Mouse (Mus musculus) ES-Bruce4 (cell line): Measurements from ENCODE around the gene Abcg4. TPM values are rescaled to one million over a fixed set of nuclear protein-coding genes. Genes with fewer than 3 reads are reported as not detected.

ENCODE experiments used
- H3K27ac ChIP-seq: 2 replicates; pipeline ENCODE4 v1.5.1; 2012; ENCODE audit warnings: low read length, inconsistent platforms; ENCODE audit not compliant: insufficient read depth
- H3K27me3 ChIP-seq: 2 replicates; pipeline ENCODE4 v1.6.1; 2012; ENCODE audit warnings: mild to moderate bottlenecking, low read length, inconsistent platforms; ENCODE audit not compliant: control insufficient read depth, poor library complexity, insufficient read depth, severe bottlenecking
- H3K36me3 ChIP-seq: 2 replicates; pipeline ENCODE4 v1.6.1; 2012; ENCODE audit warnings: inconsistent platforms, mild to moderate bottlenecking, low read length, moderate library complexity; ENCODE audit not compliant: control insufficient read depth, poor library complexity, insufficient read depth, severe bottlenecking
- H3K4me1 ChIP-seq: one replicate; pipeline ENCODE4 v1.8.1; 2011; ENCODE audit warnings: low read length; ENCODE audit not compliant: control insufficient read depth, insufficient read depth
- H3K4me3 ChIP-seq: 2 replicates; pipeline ENCODE4 v1.5.1; 2011; ENCODE audit warnings: low read depth, mild to moderate bottlenecking, low read length
- H3K9ac ChIP-seq: 2 replicates; pipeline ENCODE4 v1.6.1; 2012; ENCODE audit warnings: low read depth, mild to moderate bottlenecking, inconsistent platforms; ENCODE audit not compliant: poor library complexity, severe bottlenecking
- H3K9me3 ChIP-seq: replicated peaks from 2 replicates; pipeline ENCODE4 v1.6.1; 2012; ENCODE audit warnings: mild to moderate bottlenecking, low read length, inconsistent platforms; ENCODE audit not compliant: control insufficient read depth, poor library complexity, insufficient read depth, severe bottlenecking
- CTCF ChIP-seq: IDR thresholded peaks from one replicate; pipeline ENCODE4 v1.8.1; 2011; ENCODE audit warnings: low read depth, low read length
- EP300 ChIP-seq: IDR thresholded peaks from 2 replicates; pipeline ENCODE4 v1.6.1; 2011; ENCODE audit warnings: low read depth, low read length; ENCODE audit not compliant: insufficient read depth
- POLR2A ChIP-seq: IDR thresholded peaks from one replicate; pipeline ENCODE4 v1.8.1; 2011; ENCODE audit warnings: low read length; ENCODE audit not compliant: insufficient read depth
- polyA plus RNA-seq: library from polyadenylated mRNA; stranded (reverse); fragments of >200 nt; gene quantifications from 2 replicates; pipeline ENCODE4 v1.2.4, GENCODE M21; 2011; ENCODE audit warnings: low read depth; ENCODE audit not compliant: missing spikeins, insufficient read depth, insufficient read length

The Abcg4 gene
- polyA plus RNA-seq, 1 experiment = 1.3 TPM

GRCm38 (mm10) chr9:44320799-44321133 is 32.4 kb upstream of the Abcg4 start:
- Histone ChIP-seq H3K27ac (no peak overlapping the region), H3K9me3 (no peaks in the 10 kb centered on the region), H3K27me3 (no peaks in the 10 kb centered on the region), H3K4me3 (peak overlapping the region; percentile 36), H3K4me1 (no peaks in the 10 kb centered on the region), H3K36me3 (no peaks in the 10 kb centered on the region), H3K9ac (peak overlapping the region; percentile 53)
- TF ChIP-seq CTCF (no peak), POLR2A (no peak), EP300 (no peak)

- Histone ChIP-seq H3K4me3 (peak within 1 kb of the TSS; percentile 63), H3K9ac (peak within 1 kb of the TSS; percentile 56), H3K27ac (no peak within 1 kb of the TSS), H3K36me3 (no peaks in the 10 kb centered on the region), H3K9me3 (no peaks in the 10 kb centered on the region), H3K27me3 (no peaks in the 10 kb centered on the region), H3K4me1 (no peaks in the 10 kb centered on the region)
- TF ChIP-seq EP300 = peak; percentile 64; the same call in 1 of the 2 replicates
- no peak for TF ChIP-seq CTCF
Measured at GRCm38 (mm10) chr9:44319887-44320798, 31.7 kb upstream of the Abcg4 start, which contains the start of gene C2cd2l. Gene C2cd2l, minus strand, starts transcription at chr9:44320285.

GRCm38 (mm10) chr9:44319105-44319886 is 30.9 kb upstream of the Abcg4 start:
- Histone ChIP-seq H3K4me1 (no peaks in the 10 kb centered on the region), H3K27me3 (no peaks in the 10 kb centered on the region), H3K9me3 (no peaks in the 10 kb centered on the region), H3K4me3 (peak overlapping the region; percentile 63), H3K9ac (peak overlapping the region; percentile 56), H3K27ac (no peak overlapping the region), H3K36me3 (no peaks in the 10 kb centered on the region)
- no peak for TF ChIP-seq EP300
- TF ChIP-seq CTCF = no peak
- no peak for TF ChIP-seq POLR2A

GRCm38 (mm10) chr9:44318826-44319095 is 30.3 kb upstream of the Abcg4 start:
- Histone ChIP-seq H3K36me3 (no peaks in the 10 kb centered on the region), H3K4me1 (no peaks in the 10 kb centered on the region), H3K9me3 (no peaks in the 10 kb centered on the region), H3K4me3 (no peak overlapping the region), H3K9ac (no peak overlapping the region), H3K27ac (no peak overlapping the region), H3K27me3 (no peaks in the 10 kb centered on the region)
- TF ChIP-seq EP300 (no peak), POLR2A (no peak), CTCF (no peak)

GRCm38 (mm10) chr9:44318076-44318825 is 29.8 kb upstream of the Abcg4 start:
- no peak overlapping the region for H3K27ac ChIP-seq
- no peaks in the 10 kb centered on the region for H3K9me3 ChIP-seq
- H3K27me3 ChIP-seq = 0 out of 2 replicates have a peak, but pooled peaks cover under 1% of the 10 kb centered on the region
- TF ChIP-seq POLR2A (no peak), EP300 (no peak), CTCF (no peak)
- H3K36me3 ChIP-seq = no peaks in the 10 kb centered on the region
- H3K9ac ChIP-seq = no peak overlapping the region
- H3K4me1 ChIP-seq = no peaks in the 10 kb centered on the region
- H3K4me3 ChIP-seq = no peak overlapping the region
